Mouse (Mus musculus) liver, adult 2 months (tissue): Measurements from ENCODE around the gene Tctex1d2.

Experiments used
- CTCF ChIP-seq: fragments of 200-500 bp; IDR thresholded peaks from 2 replicates; pipeline ENCODE4 v1.5.1; 2011; ENCODE audit warnings: low read depth, low read length, control low read depth
- POLR2A ChIP-seq: fragments of 200-500 bp; IDR thresholded peaks from 2 replicates; pipeline ENCODE4 v1.6.1; 2011; ENCODE audit warnings: low read length, control low read depth; ENCODE audit not compliant: insufficient read depth; ENCODE audit errors: extremely low read depth

DNA sequence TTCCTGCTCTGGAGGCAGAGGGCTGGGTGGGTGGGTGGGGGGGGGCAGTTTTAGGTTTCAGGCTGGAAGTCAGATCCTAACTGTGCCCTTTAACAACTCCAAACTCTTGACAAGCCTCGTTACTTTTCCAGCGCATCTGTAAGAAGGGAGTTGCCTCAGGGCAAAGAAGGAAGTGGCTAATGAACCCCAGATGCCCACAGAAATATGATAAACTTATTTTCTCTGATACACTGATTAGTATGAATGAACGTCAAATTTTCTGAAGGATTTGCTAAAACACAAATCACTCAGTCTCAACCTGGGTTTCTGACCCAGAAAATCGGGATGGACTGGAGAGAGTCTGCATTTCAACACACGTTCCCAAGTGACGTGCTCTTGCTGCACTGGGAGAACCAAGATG, 12.8 kb upstream of the Tctex1d2 start:
- TF ChIP-seq CTCF: no peak
- TF ChIP-seq POLR2A: no peak
